Mouse (Mus musculus) frontal cortex, adult (tissue): Measurements from ENCODE around the gene Spaca9.

Source experiments
- ATAC-seq: cut with Nextera tagmentation; 2 replicates; pipeline ENCODE4 v1.9.2; 2017; ENCODE audit warnings: mild to moderate bottlenecking, moderate library complexity, mixed read lengths; ENCODE audit not compliant: low TSS enrichment

The Spaca9 gene

DNA sequence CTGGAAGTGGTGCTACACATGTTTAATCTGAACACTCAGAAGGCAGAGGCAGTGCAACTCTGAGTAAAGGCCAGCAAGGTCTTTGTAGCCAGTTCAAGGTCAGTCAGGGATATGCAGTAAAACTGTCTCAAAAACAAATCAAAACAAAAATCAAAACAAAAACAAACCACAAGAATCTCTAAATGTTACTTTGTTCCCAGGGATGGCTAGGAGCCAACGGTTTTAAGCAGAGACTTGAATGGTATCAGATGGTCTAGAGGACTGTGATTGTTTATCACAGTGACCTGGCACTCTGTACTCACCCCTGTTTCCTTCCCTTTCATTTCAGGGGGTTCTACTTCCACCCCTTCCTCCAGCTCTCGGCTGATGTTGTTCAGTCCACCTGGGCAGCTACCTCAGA lies 28.1 kb downstream of the Spaca9 start:
- no peak for ATAC-seq

DNA sequence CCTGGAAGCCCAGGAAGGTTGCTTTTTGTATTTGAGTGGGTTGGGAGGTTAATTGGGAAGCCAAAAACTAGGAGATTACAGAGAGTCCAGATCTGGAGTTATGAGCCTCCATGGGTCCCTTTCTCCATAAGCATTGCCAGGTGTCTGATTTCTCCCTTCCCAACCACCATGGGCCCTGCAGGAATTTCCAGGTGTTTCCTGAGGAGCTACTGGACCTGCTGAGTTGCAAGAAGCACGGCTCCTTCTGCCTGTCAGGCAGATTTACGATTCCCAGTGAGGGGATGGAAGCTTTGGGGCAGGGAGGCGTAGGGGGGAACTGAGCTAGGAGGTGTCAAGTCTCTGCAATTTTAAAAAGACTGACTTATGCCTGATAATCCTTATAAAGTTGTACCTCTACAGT lies 33.7 kb downstream of the Spaca9 start:
- no peak for ATAC-seq

DNA sequence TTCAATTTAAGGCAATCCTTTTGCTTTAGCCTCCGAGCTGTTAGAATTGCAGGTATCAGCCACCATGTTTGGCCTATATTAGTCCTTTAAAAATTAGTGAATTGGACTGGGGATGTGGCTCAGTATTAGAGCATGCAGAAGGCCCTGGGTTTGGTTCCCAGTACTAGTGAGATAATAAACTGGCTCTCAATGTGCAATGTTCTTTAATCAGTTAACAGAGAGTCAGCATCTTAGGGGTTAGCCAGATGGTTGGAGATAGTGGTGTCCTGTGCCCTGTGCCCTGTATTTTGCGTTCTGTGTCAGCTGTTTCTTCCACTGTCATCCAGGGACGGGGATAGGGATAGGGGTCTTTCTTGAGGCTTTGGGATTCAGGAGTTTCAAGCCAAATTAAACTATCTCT lies 36.6 kb downstream of the Spaca9 start:
- no peak for ATAC-seq

DNA sequence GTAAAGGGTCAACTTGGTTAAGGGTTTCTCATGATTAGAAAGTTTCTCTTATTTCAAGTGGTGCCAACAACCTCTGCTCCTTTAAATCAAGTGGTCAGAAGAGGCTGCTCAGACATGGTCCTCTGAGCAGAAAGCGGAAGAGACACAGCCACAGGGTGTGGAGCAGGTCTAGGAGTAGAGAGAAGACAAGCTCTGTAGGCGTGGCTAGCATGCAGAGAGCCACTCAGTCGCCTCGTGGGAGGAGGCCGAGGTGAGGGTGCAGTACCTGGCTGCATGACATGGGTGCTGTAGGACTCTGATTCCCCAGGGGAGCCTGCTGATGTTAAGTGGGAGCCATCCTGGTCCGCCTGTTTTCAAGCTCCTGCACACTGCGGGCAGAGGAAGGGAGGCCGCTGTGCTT lies 43.3 kb downstream of the Spaca9 start:
- no peak for ATAC-seq

DNA sequence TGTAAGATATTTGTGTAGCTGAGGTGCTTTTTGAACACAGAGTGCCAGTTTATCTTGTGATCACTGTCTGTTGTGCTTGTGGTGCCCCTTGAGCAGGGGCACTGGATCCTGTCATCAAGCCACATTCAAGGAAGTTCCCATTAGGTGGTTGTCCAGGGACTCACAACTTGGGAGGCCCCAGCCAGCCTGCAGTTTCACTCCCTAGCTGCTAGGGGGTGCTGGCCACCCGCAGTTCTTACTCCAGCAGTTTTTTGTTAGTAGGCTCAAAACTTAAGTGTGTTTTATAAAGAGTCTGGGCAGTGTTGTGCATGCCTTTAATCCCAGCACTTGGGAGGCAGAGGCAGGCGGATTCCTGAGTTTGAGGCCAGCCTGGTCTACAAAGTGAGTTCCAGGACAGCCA lies 45.2 kb downstream of the Spaca9 start:
- ATAC-seq, result no peak

DNA sequence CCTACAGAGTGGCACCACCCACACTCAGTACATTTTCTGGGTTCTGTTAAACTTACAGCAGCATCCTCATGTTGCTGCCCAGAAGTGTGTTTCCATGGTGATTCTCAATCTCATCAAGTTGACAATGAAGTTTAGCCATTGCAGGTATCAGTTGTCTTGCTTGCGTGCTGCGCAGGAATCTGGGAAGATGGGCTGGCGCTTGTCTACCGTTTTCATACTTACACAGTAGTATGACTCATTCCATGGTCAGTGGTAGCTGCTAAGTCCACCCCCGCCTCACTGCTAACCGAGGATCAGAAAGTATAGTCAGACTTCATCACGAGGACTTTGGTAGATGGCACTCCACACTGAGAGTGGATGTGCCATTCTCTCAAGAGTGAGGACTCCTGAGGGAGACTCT lies 46.2 kb downstream of the Spaca9 start:
- peak; percentile 97 for ATAC-seq

DNA sequence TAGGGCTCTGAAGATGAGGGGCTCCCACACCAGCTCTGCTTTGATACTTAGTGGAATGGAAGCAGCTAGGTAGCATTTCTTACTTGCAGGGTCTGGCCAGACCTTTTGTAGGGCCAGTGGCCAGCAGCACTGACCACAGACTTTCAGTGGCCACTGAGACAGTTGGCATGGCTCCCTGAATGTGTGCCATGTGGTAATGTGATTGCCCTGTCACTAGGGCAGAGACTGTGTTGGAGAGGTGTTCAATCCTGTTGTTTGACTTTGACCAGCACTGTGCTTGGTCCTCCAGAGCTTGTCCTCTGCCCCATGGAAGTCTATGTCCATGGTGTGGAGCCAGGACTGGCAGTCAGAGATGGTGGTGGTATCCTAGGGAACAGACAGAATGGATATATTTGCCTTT lies 49.0 kb downstream of the Spaca9 start:
- ATAC-seq, result no peak

DNA sequence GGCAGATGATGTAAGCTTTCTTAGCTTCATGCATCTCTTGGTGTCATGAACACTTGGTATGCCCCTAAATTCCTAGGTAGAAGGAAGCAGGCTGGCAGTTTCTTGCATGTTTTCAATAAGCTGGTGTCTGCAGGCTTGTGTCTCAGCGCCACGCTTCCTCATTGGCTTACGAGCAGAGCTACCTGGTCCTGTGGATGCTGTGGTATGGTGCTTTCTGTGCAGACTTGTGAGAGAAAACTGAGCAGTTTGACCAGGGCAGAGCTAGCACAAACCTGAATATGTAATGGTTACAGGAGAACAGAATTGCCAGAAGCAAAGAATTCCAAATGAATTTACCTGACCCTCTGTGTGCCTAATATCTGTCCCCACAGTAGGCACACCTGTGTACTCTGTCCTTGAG lies 56.4 kb downstream of the Spaca9 start:
- ATAC-seq, result no peak
